In genomic region chr8:57388579-57388978, GRCm38 (mm10) we compare ENCODE assay signal across 25 mouse cellular contexts.
DNase-seq lines count a peak whose midpoint lies in the region; ATAC-seq and TF ChIP-seq lines count a peak whose summit lies in the region.
"Had no signal": no experiment of that assay in that cellular context is flagged by ENCODE, and none has a peak within 500 bp of the region (broad histone marks: within the 10 kb centered on the region; RNA-seq: fewer than 3 reads in every experiment).

No protein-coding gene starts in this region.

- TF ChIP-seq CTCF in kidney, adult 2 months (conservative IDR thresholded peaks at IDR 0.05; ENCODE audit: insufficient read depth, insufficient read length, low read depth, low read length), result no peak

- no peaks in the 10 kb centered on the region for H3K36me3 ChIP-seq in kidney, adult 2 months (ENCODE audit: control insufficient read depth, insufficient read depth, low read length)
- no peaks in the 10 kb centered on the region for H3K36me3 ChIP-seq in liver, embryonic 11.5 days (ENCODE audit: control insufficient read depth, insufficient read depth, low read length)
- H3K36me3 ChIP-seq: embryonic facial prominence, embryonic 12.5 days; embryonic facial prominence, embryonic 15.5 days; heart, embryonic 13.5 days had no signal

- 87% methylated on average over 4 of the region's 4 CpGs for WGBS in kidney, adult 2 months
- 84% methylated on average over 4 of the region's 4 CpGs for WGBS in liver, embryonic 11.5 days

- intact Hi-C loops in heart, postnatal 25 days (cut with DNase I), result no loop called here
- intact Hi-C loops in heart, postnatal 10 days (cut with DNase I), result no loop called here

- H3K4me2 ChIP-seq in liver, embryonic 11.5 days, result no peak overlapping the region
- H3K4me2 ChIP-seq: embryonic facial prominence, embryonic 12.5 days; embryonic facial prominence, embryonic 15.5 days; heart, embryonic 13.5 days; hindbrain, embryonic 14.5 days had no signal

- no peak for ATAC-seq in liver, embryonic 11.5 days (replicated peaks; ENCODE audit: low FRiP score)
- ATAC-seq: activated CD4-positive, CD25-positive, alpha-beta regulatory T cell, adult 4 months; forebrain, embryonic 14.5 days; forebrain, postnatal 0 days; hindbrain, postnatal 0 days; inflammation-experienced regulatory T-cells, adult 6 months; intestine, embryonic 16.5 days had no signal

- no peaks in the 10 kb centered on the region for H3K9me3 ChIP-seq in liver, embryonic 11.5 days (ENCODE audit: control insufficient read depth, low read length)
- H3K9me3 ChIP-seq: embryonic facial prominence, embryonic 12.5 days; embryonic facial prominence, embryonic 15.5 days had no signal

- no peak overlapping the region for H3K9ac ChIP-seq in liver, embryonic 11.5 days (ENCODE audit: low read depth, low read length)
- H3K9ac ChIP-seq: embryonic facial prominence, embryonic 12.5 days; embryonic facial prominence, embryonic 15.5 days; forebrain, postnatal 0 days; heart, embryonic 13.5 days; hindbrain, embryonic 14.5 days had no signal

- peak; percentile 36 to 56 for DNase-seq in heart, adult 18-20 months
- no peak for DNase-seq in heart, postnatal 25 days (ENCODE audit: low spot score)
- peak; percentile 9 for DNase-seq in kidney, adult 2 months
- no peak for DNase-seq in kidney, postnatal 10 days
- peak; percentile 34 to 53 for DNase-seq in heart, postnatal 10 days
- no peak for DNase-seq in liver, embryonic 11.5 days (ENCODE audit: low spot score)
- DNase-seq in ovary, postnatal 14 days (ENCODE audit: low spot score), result no peak
- DNase-seq: adrenal gland, adult 8-10 months; adrenal gland, postnatal 25 days; cerebellum, adult 18-20 months; cerebellum, adult 9-11 months; cerebellum, postnatal 25 days; forebrain, postnatal 0 days; gastrocnemius, adult 2 months; gastrocnemius, postnatal 14 days; kidney, adult 18-20 months had no signal

- H3K27ac ChIP-seq in kidney, adult 2 months (ENCODE audit: insufficient read depth, low read depth, low read length), result no peak overlapping the region
- H3K27ac ChIP-seq in liver, embryonic 11.5 days (ENCODE audit: low read depth, low read length), result no peak overlapping the region
- H3K27ac ChIP-seq: embryonic facial prominence, embryonic 12.5 days; embryonic facial prominence, embryonic 15.5 days; gastrocnemius, adult 2 months; heart, embryonic 13.5 days; hindbrain, embryonic 14.5 days; hindbrain, postnatal 0 days had no signal

- no peaks in the 10 kb centered on the region for H3K27me3 ChIP-seq in kidney, adult 2 months (replicated peaks; ENCODE audit: control insufficient read depth, insufficient read depth, low read length)
- no peaks in the 10 kb centered on the region for H3K27me3 ChIP-seq in liver, embryonic 11.5 days (replicated peaks; ENCODE audit: control insufficient read depth, insufficient read depth, low read length)
- H3K27me3 ChIP-seq: embryonic facial prominence, embryonic 12.5 days; embryonic facial prominence, embryonic 15.5 days; heart, embryonic 13.5 days had no signal

- TF ChIP-seq POLR2A in kidney, adult 2 months (IDR thresholded peaks at IDR 0.05; ENCODE audit: low read depth, low read length), result no peak

- no peaks in the 10 kb centered on the region for H3K4me1 ChIP-seq in kidney, adult 2 months (ENCODE audit: control insufficient read depth, insufficient read depth, low read length)
- H3K4me1 ChIP-seq in liver, embryonic 11.5 days (replicated peaks; ENCODE audit: control insufficient read depth, insufficient read depth, low read length), result no peaks in the 10 kb centered on the region
- H3K4me1 ChIP-seq: embryonic facial prominence, embryonic 12.5 days; embryonic facial prominence, embryonic 15.5 days; heart, embryonic 13.5 days had no signal

- no peak overlapping the region for H3K4me3 ChIP-seq in kidney, adult 2 months (ENCODE audit: insufficient read depth, low read depth, low read length)
- no peak overlapping the region for H3K4me3 ChIP-seq in liver, embryonic 11.5 days (ENCODE audit: low read depth, low read length)
- H3K4me3 ChIP-seq: embryonic facial prominence, embryonic 12.5 days; embryonic facial prominence, embryonic 15.5 days; gastrocnemius, adult 2 months; heart, embryonic 13.5 days had no signal

Comparison
In these comparisons a context has a peak if more than half of its experiments do, and no peak if none do; other contexts are left out.
1. DNase-seq: peak in heart, adult 18-20 months (2 of 2), kidney, adult 2 months (single experiment) and heart, postnatal 10 days (2 of 2); none in heart, postnatal 25 days (single experiment), kidney, postnatal 10 days (single experiment), liver, embryonic 11.5 days (single experiment) and ovary, postnatal 14 days (single experiment).